Mouse (Mus musculus): ENCODE measurements around the gene Ampd3. TPM values are rescaled to one million over a fixed set of nuclear protein-coding genes. Genes with fewer than 3 reads are reported as not detected.

Gene Ampd3
- total and polyA plus RNA-seq, 3 experiments = 14.8 to 22.3 TPM; not detected in 1

DNA sequence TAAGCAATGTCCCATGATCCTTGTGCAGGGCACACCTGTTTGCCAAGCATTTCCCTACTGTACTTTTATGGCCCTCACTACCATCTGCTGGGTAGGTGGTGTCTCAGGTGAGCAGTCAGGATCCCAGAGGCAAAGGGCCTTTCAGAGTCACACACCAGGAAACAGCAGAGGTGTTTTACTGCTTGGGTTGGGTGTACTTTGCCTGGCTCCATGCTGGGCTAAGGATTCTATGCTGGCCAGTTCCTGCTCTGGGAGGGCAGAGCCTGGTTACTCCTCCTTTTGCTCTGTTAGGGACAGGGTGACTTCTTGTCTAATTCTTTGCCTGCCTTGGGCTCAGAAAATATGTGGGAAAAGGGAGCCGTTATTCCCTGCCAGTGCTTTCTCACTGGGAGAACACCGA, 24.8 kb downstream of the Ampd3 start:
- TF ChIP-seq MYB (IDR thresholded peaks at IDR 0.05; ENCODE audit: low read depth, low read length) (no peak), POLR2AphosphoS5 (IDR thresholded peaks at IDR 0.05; ENCODE audit: borderline replicate concordance, low read depth, low read length) (no peak), HCFC1 (IDR thresholded peaks at IDR 0.05; ENCODE audit: low read depth, low read length) (no peak), SIN3A (IDR thresholded peaks at IDR 0.05; ENCODE audit: low read length) (no peak), UBTF (IDR thresholded peaks at IDR 0.05; ENCODE audit: borderline replicate concordance, insufficient read depth, low read depth, low read length) (no peak)
- H3K9ac ChIP-seq (ENCODE audit: control insufficient read depth, low read depth, low read length, poor library complexity, severe bottlenecking) = no peak overlapping the region
- no peaks in the 10 kb centered on the region for H3K9me3 ChIP-seq (replicated peaks; ENCODE audit: insufficient read depth, low read length)
- no peaks in the 10 kb centered on the region for H3K4me1 ChIP-seq (ENCODE audit: control insufficient read depth in 1 of 2, insufficient read depth in 2 of 2, low read length in 2 of 2)
- no peaks in the 10 kb centered on the region for H3K79me2 ChIP-seq (ENCODE audit: control insufficient read depth, insufficient read depth, low read length, poor library complexity)
- H3K4me3 ChIP-seq (ENCODE audit: control insufficient read depth in 1 of 2, insufficient read depth in 1 of 2, low read depth in 2 of 2, low read length in 2 of 2) = no peak overlapping the region
- H3K36me3 ChIP-seq (ENCODE audit: control insufficient read depth in 1 of 2, insufficient read depth in 2 of 2, low read length in 2 of 2) = peaks cover 0 to 1% of the 10 kb centered on the region in 2 experiments; a peak in 1 of 4 replicates
- no peak for DNase-seq (ENCODE audit: low read depth, low spot score)
- no peak overlapping the region for H3K27ac ChIP-seq (ENCODE audit: control insufficient read depth, low read depth, low read length)
- no peaks in the 10 kb centered on the region for H3K27me3 ChIP-seq (ENCODE audit: control insufficient read depth in 1 of 2, insufficient read depth in 2 of 2, low read length in 2 of 2)

DNA sequence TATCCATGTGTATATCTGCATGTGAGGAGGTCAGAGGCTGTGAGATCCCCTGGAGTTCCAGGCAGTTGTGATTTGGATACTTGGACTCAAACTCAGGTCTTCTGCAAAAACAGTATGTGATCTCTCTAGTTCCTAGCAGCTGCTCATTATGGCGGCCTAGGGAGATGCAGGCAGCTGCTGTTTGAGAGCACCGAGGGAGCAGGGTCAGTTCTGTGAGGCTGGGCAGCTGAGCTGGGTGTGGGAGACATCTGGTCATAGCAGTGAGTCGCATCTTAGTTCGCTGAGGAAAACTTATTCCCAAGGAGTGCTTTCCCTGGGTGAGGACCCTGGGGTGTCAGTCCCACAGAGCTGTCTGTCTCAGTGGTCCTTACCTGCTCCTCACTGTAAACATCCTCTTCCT, 26.7 kb downstream of the Ampd3 start:
- H3K4me3 ChIP-seq (ENCODE audit: control insufficient read depth in 1 of 2, insufficient read depth in 1 of 2, low read depth in 2 of 2, low read length in 2 of 2) = no peak overlapping the region
- DNase-seq (ENCODE audit: low read depth, low spot score) = no peak
- H3K27me3 ChIP-seq (ENCODE audit: control insufficient read depth in 1 of 2, insufficient read depth in 2 of 2, low read length in 2 of 2) = no peaks in the 10 kb centered on the region
- H3K9me3 ChIP-seq (replicated peaks; ENCODE audit: insufficient read depth, low read length) = no peaks in the 10 kb centered on the region
- H3K4me1 ChIP-seq (ENCODE audit: control insufficient read depth in 1 of 2, insufficient read depth in 2 of 2, low read length in 2 of 2) = no peaks in the 10 kb centered on the region
- peaks cover 0 to 1% of the 10 kb centered on the region in 2 experiments; a peak in 1 of 4 replicates for H3K36me3 ChIP-seq (ENCODE audit: control insufficient read depth in 1 of 2, insufficient read depth in 2 of 2, low read length in 2 of 2)
- no peaks in the 10 kb centered on the region for H3K79me2 ChIP-seq (ENCODE audit: control insufficient read depth, insufficient read depth, low read length, poor library complexity)
- H3K9ac ChIP-seq (ENCODE audit: control insufficient read depth, low read depth, low read length, poor library complexity, severe bottlenecking) = no peak overlapping the region
- no peak overlapping the region for H3K27ac ChIP-seq (ENCODE audit: control insufficient read depth, low read depth, low read length)
- TF ChIP-seq KAT2A (conservative IDR thresholded peaks at IDR 0.05; ENCODE audit: low read depth, low read length) = no peak
- TF ChIP-seq GATA1 (IDR thresholded peaks at IDR 0.05; ENCODE audit: low read depth, low read length) = no peak
- TF ChIP-seq TCF12 (IDR thresholded peaks at IDR 0.05; ENCODE audit: low read depth, low read length) = no peak
- no peak for TF ChIP-seq USF2 (IDR thresholded peaks at IDR 0.05; ENCODE audit: borderline replicate concordance in 1 of 2, insufficient read depth in 1 of 2, low read depth in 1 of 2, low read length in 2 of 2)
- TF ChIP-seq SMC3 (IDR thresholded peaks at IDR 0.05; ENCODE audit: low read depth, low read length) = no peak
- TF ChIP-seq NRF1 (IDR thresholded peaks at IDR 0.05; ENCODE audit: insufficient read depth, low read depth, low read length, poor library complexity, severe bottlenecking) = no peak
- no peak for TF ChIP-seq ZC3H11A (IDR thresholded peaks at IDR 0.05; ENCODE audit: low read depth, low read length)
- no peak for TF ChIP-seq ZKSCAN1 (IDR thresholded peaks at IDR 0.05; ENCODE audit: low read depth, low read length)
- no peak for TF ChIP-seq MYC (IDR thresholded peaks at IDR 0.05; ENCODE audit: low read depth, low read length)
